Comparison of ENCODE assay signal across 8 mouse cellular contexts in the genomic region with DNA sequence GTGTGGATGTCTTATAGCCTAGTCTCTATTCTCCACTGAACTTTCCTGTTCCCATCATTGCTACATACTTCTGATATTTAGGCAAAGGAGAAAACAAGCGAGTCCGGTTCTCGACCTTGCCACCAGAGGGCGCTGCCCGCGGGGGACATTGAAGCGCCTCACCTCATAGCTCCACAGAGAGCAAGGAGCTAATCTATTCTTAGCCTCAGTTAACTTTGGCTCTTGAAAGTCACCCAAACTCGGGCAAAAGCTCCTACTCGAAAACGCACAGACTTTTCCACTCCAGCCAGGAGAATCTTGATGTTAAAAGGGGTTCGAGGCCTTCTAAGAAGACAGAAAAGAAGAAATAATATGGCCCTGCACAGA. TPM values are rescaled to one million over a fixed set of nuclear protein-coding genes. Genes with fewer than 3 reads are reported as not detected.
DNase-seq lines count a peak whose midpoint lies in the region; ATAC-seq and TF ChIP-seq lines count a peak whose summit lies in the region.

No protein-coding gene starts in this region.

- peak; percentile 85 for DNase-seq in 416B (ENCODE audit: low read depth)
- peak; percentile 76 for DNase-seq in adrenal gland, postnatal 4 days (ENCODE audit: low spot score in 2 of 2)
- DNase-seq in embryonic facial prominence, embryonic 14.5 days (ENCODE audit: low spot score) = peak; percentile 82
- peak; percentile 68 to 85 for DNase-seq in heart, adult 9 months (ENCODE audit: low spot score in 2 of 2)
- no peak for DNase-seq in liver, adult 2 months (ENCODE audit: extremely low read depth, low read depth, low spot score)
- DNase-seq in spleen, postnatal 4 days (ENCODE audit: low spot score in 2 of 2) = peak; percentile 79 to 94

- no peaks in the 10 kb centered on the region for H3K27me3 ChIP-seq in embryonic facial prominence, embryonic 14.5 days (replicated peaks; ENCODE audit: control insufficient read depth, insufficient read depth, low read length)
- no peaks in the 10 kb centered on the region for H3K27me3 ChIP-seq in kidney, embryonic 14.5 days (ENCODE audit: control insufficient read depth, insufficient read depth, low read length)
- H3K27me3 ChIP-seq in liver, adult 2 months (ENCODE audit: control insufficient read depth, insufficient read depth, low read length) = no peaks in the 10 kb centered on the region
- H3K27me3 ChIP-seq in myocyte (ENCODE audit: control insufficient read depth, insufficient read depth, insufficient read length) = no peaks in the 10 kb centered on the region

- peak overlapping the region; percentile 7 for H3ac ChIP-seq in myocyte (ENCODE audit: control insufficient read depth, insufficient read length)

- H3K9me3 ChIP-seq in embryonic facial prominence, embryonic 14.5 days (ENCODE audit: control insufficient read depth, low read length) = no peaks in the 10 kb centered on the region
- no peaks in the 10 kb centered on the region for H3K9me3 ChIP-seq in kidney, embryonic 14.5 days (ENCODE audit: control insufficient read depth, low read length)

- H3K36me3 ChIP-seq in embryonic facial prominence, embryonic 14.5 days (ENCODE audit: control insufficient read depth, insufficient read depth, low read length) = no peaks in the 10 kb centered on the region
- H3K36me3 ChIP-seq in kidney, embryonic 14.5 days (ENCODE audit: control insufficient read depth, insufficient read depth, low read length) = no peaks in the 10 kb centered on the region
- no peaks in the 10 kb centered on the region for H3K36me3 ChIP-seq in liver, adult 2 months (ENCODE audit: control insufficient read depth, insufficient read depth, low read length)
- H3K36me3 ChIP-seq in myocyte (ENCODE audit: control insufficient read depth, insufficient read depth) = no peaks in the 10 kb centered on the region

- H3K79me2 ChIP-seq in liver, adult 2 months (ENCODE audit: control insufficient read depth, insufficient read depth, low read length) = peaks cover 10% of the 10 kb centered on the region; the same call in 1 of the 2 replicates
- no peaks in the 10 kb centered on the region for H3K79me2 ChIP-seq in myocyte (ENCODE audit: control insufficient read depth, insufficient read depth)

- WGBS in embryonic facial prominence, embryonic 14.5 days = under 1% methylated on average over 11 of the region's 11 CpGs
- WGBS in kidney, embryonic 14.5 days = under 1% methylated on average over 11 of the region's 11 CpGs
- under 1% methylated on average over 11 of the region's 11 CpGs for WGBS in liver, adult 2 months

- peak; percentile 97 for TF ChIP-seq CTCF in liver, adult 2 months (IDR thresholded peaks at IDR 0.05; ENCODE audit: low read depth, low read length)

- TF ChIP-seq POLR2A in liver, adult 2 months (IDR thresholded peaks at IDR 0.05; ENCODE audit: extremely low read depth, insufficient read depth, low read length) = no peak
- no peak for TF ChIP-seq POLR2A in myocyte (IDR thresholded peaks at IDR 0.05; ENCODE audit: insufficient read length, low read depth)

- peak overlapping the region; percentile 88; the same call in 1 of the 2 replicates for H3K27ac ChIP-seq in embryonic facial prominence, embryonic 14.5 days (replicated peaks; ENCODE audit: low read depth, low read length)
- H3K27ac ChIP-seq in kidney, embryonic 14.5 days (ENCODE audit: low read depth, low read length) = no peak overlapping the region
- H3K27ac ChIP-seq in liver, adult 2 months (replicated peaks; ENCODE audit: insufficient read depth, low read depth, low read length) = peak overlapping the region; percentile 99

- peak overlapping the region; percentile 71 for H3K4me3 ChIP-seq in embryonic facial prominence, embryonic 14.5 days (ENCODE audit: low read depth, low read length)
- peak overlapping the region; percentile 58; the same call in 1 of the 2 replicates for H3K4me3 ChIP-seq in kidney, embryonic 14.5 days (ENCODE audit: low read length)
- H3K4me3 ChIP-seq in liver, adult 2 months (ENCODE audit: insufficient read depth, low read depth, low read length) = peak overlapping the region; percentile 7
- H3K4me3 ChIP-seq in myocyte = peak overlapping the region; percentile 61

- H3K4me1 ChIP-seq in embryonic facial prominence, embryonic 14.5 days (ENCODE audit: control insufficient read depth, insufficient read depth, low read length) = peaks cover 11% of the 10 kb centered on the region
- H3K4me1 ChIP-seq in kidney, embryonic 14.5 days (ENCODE audit: control insufficient read depth, insufficient read depth, low read length) = 0 out of 2 replicates have a peak, but pooled peaks cover 3% of the 10 kb centered on the region
- peaks cover 24% of the 10 kb centered on the region for H3K4me1 ChIP-seq in liver, adult 2 months (ENCODE audit: control insufficient read depth, insufficient read depth, low read length)

- H3K4me2 ChIP-seq in embryonic facial prominence, embryonic 14.5 days (ENCODE audit: low read depth, low read length) = peak overlapping the region; percentile 75
- H3K4me2 ChIP-seq in kidney, embryonic 14.5 days (replicated peaks; ENCODE audit: low read depth, low read length) = peak overlapping the region; percentile 90
- peak overlapping the region; percentile 98 for H3K4me2 ChIP-seq in myocyte (ENCODE audit: low read depth)

- peak overlapping the region; percentile 79 for H3K9ac ChIP-seq in embryonic facial prominence, embryonic 14.5 days (ENCODE audit: low read depth, low read length)
- peak overlapping the region; percentile 72; the same call in 1 of the 2 replicates for H3K9ac ChIP-seq in kidney, embryonic 14.5 days (ENCODE audit: low read depth, low read length)
- peak overlapping the region; percentile 43 for H3K9ac ChIP-seq in liver, adult 2 months (ENCODE audit: low read depth, low read length)

- peak; percentile 55 for ATAC-seq in embryonic facial prominence, embryonic 14.5 days (ENCODE audit: low read depth)
- ATAC-seq in kidney, embryonic 14.5 days (ENCODE audit: low FRiP score, low TSS enrichment) = peak; percentile 37; the same call in 1 of the 2 replicates

TF ChIP-seq in myocyte, 11 proteins besides CTCF, POLR2A, EP300 and RAD21:
- TF ChIP-seq E2F4 (IDR thresholded peaks at IDR 0.05; ENCODE audit: insufficient read depth) (no peak), TCF12 (IDR thresholded peaks at IDR 0.05; ENCODE audit: insufficient read depth, poor library complexity, severe bottlenecking) (no peak), MYOD1 (IDR thresholded peaks at IDR 0.05; ENCODE audit: control insufficient read depth in 1 of 3, insufficient read length in 2 of 3, low read depth in 2 of 3) (no peak), SRF (IDR thresholded peaks at IDR 0.05; ENCODE audit: control insufficient read depth, insufficient read length, low read depth) (no peak), USF1 (IDR thresholded peaks at IDR 0.05; ENCODE audit: low read depth) (no peak), TCF3 (IDR thresholded peaks at IDR 0.05; ENCODE audit: insufficient read length, low read depth) (no peak), POLR2AphosphoS2 (IDR thresholded peaks at IDR 0.05; ENCODE audit: insufficient read length, low read depth) (no peak), MYOG (IDR thresholded peaks at IDR 0.05; ENCODE audit: control insufficient read depth in 1 of 3, insufficient read depth in 1 of 3, insufficient read length in 2 of 3, low read depth in 2 of 3) (no peak), MAX (IDR thresholded peaks at IDR 0.05; ENCODE audit: low read depth) (no peak), CEBPB (IDR thresholded peaks at IDR 0.05; ENCODE audit: insufficient read depth, poor library complexity, severe bottlenecking) (no peak), REST (IDR thresholded peaks at IDR 0.05; ENCODE audit: insufficient read depth, insufficient read length) (no peak)

RNA-seq across cellular contexts. Expression of a gene that starts 0.4 kb away (rescaled TPM):
- total RNA-seq in adrenal gland, postnatal 4 days (2021) = 10 to 100 TPM; 22.0 to 36.5 TPM
- polyA plus RNA-seq in embryonic facial prominence, embryonic 14.5 days (2014; fragmentation: Nextera tagmentation; extraction: Ambion mirVana) = 15.6 and 17.5 TPM in 2 replicates
- 12.0 and 16.6 TPM in 2 replicates for polyA plus RNA-seq in kidney, embryonic 14.5 days (2014; fragmentation: Nextera tagmentation; extraction: Ambion mirVana)
- total RNA-seq in liver, adult 2 months (2014; rRNA removed) = 135 and 146 TPM in 2 replicates
- polyA plus RNA-seq in liver, adult 2 months (2012; rRNA removed) = 116 and 202 TPM in 2 replicates
- polyA plus RNA-seq in myocyte (2012; fragmentation: generic; extraction: Trizol) = 5.1 TPM

RNA-seq across cellular contexts. Expression of a gene that starts 45.2 kb away (rescaled TPM):
- 1 to 10 TPM; 2.7 to 3.0 TPM for total RNA-seq in adrenal gland, postnatal 4 days (2021)
- polyA plus RNA-seq in embryonic facial prominence, embryonic 14.5 days (2014; fragmentation: Nextera tagmentation; extraction: Ambion mirVana) = 4.5 and 5.1 TPM in 2 replicates
- polyA plus RNA-seq in kidney, embryonic 14.5 days (2014; fragmentation: Nextera tagmentation; extraction: Ambion mirVana) = 3.8 and 4.9 TPM in 2 replicates
- total RNA-seq in liver, adult 2 months (2014; rRNA removed) = 3.4 and 6.6 TPM in 2 replicates
- polyA plus RNA-seq in liver, adult 2 months (2012; rRNA removed) = 2.5 and 3.2 TPM in 2 replicates
- 3.0 TPM for polyA plus RNA-seq in myocyte (2012; fragmentation: generic; extraction: Trizol)

Comparison
In these comparisons a context has a peak if more than half of its experiments do, and no peak if none do; other contexts are left out.
1. H3K4me3 ChIP-seq: peak in every context shown above with its lines; median percentile 71 in embryonic facial prominence, embryonic 14.5 days; 61 in myocyte; 58 in kidney, embryonic 14.5 days; 7 in liver, adult 2 months.